Mouse (Mus musculus): ENCODE results near the gene Gm12355.

The Gm12355 gene

GRCm38 (mm10) chr11:98603953-98604352, 21.5 kb downstream of the Gm12355 start:
- no peak for DNase-seq (ENCODE audit: low read depth in 2 of 2, low spot score in 2 of 2)

DNA sequence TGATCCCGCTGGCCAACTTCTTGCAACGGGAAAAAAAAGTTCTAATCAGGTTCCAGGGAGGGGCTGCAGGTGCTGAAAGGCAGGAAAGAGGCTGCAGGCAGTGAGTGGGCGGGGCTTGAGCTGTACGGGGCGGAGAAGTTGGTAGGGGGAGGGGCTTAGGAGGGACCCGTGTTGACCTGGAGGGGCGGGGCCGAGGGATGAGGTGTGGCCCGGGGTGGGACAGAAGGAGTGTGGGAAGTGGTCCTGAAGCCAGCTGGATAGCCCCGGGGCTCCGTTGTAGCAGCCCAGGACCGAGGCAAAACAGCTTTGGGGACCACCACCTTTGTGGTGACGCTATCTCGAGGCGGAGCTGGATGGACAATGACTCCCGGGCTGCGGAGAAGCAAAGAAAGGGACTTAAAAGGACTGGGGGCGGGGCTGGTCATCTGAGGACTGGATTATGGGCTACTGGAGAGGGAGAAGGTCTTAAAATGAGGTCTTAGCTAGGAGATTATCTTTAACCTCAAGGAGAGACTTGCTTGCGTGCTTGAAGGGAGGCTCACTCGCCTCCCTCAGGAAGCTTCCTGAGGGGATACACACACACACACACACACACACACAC, 23.3 kb downstream of the Gm12355 start:
- DNase-seq (ENCODE audit: low read depth in 2 of 2, low spot score in 2 of 2) = no peak

DNA sequence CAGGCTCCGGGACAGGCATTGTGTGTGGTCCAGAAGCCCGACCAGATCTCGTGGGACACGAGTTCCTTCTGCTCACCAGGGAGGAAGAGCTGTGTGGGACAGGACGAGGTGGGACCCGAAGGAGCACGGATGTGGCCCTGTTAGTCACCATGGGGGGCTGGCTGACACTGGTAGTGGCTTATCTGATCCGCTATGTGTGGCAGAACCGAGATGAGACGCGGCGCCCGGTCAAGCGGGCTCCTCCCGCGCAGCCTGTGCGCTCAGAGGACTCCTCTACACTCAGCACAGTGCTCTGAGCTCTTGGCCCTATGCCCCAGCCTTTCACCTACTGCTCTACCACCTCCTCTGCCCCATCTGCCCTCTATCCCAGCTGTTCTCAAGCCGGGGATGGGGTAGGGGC, 26.2 kb downstream of the Gm12355 start:
- no peak for DNase-seq (ENCODE audit: low read depth in 2 of 2, low spot score in 2 of 2)

- no peak for DNase-seq (ENCODE audit: low read depth in 2 of 2, low spot score in 2 of 2)
Observed at GRCm38 (mm10) chr11:98598851-98599290, 26.6 kb downstream of the Gm12355 start.

DNA sequence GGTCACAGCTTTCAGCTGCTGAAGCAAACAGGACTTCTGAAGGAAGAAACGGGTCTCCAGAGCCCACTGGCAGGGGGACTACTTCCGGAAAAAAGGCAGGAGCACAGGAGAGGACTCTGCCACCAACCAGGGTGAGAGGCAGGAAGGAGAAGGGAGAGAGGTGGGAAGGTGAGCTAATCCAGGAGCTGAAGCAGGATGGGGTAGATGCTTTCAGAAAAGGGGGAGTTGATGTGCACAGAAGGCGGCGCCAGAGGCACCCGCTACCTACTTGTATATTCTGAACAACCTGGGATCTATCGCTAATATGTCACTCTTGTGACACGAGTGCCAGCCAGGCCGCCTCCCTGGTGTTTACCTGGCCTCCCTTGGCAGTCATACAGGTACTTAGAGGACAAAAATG, 27.5 kb downstream of the Gm12355 start, which contains the start of gene Lrrc3c:
Gene Lrrc3c (plus strand): TSS at position 301 of the 400 bp plus-strand sequence.
- DNase-seq (ENCODE audit: low read depth in 2 of 2, low spot score in 2 of 2) = no peak

- DNase-seq (ENCODE audit: low read depth in 2 of 2, low spot score in 2 of 2) = peak; percentile 72 to 79
Observed at GRCm38 (mm10) chr11:98597363-98597762, 28.1 kb downstream of the Gm12355 start.

DNA sequence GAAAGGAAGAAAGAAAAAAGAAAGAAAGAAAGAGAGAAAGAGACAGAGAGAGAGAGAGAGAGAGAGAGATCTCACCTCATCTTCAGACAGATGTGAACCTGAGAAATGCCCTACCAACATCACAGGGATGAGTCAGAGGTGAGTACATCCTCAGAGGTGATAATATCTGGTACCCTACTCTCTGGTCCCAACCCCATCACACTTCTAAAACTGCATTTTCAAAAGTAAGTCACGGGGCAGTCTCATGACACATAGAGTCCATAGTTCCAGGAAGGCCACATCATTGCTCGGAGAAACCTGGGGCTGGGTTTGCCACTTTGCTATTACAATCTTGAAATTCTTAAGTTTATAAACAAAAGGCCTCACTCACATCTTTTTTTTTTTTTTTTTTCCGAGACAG, 29.5 kb downstream of the Gm12355 start:
- no peak for DNase-seq (ENCODE audit: low read depth in 2 of 2, low spot score in 2 of 2)

DNA sequence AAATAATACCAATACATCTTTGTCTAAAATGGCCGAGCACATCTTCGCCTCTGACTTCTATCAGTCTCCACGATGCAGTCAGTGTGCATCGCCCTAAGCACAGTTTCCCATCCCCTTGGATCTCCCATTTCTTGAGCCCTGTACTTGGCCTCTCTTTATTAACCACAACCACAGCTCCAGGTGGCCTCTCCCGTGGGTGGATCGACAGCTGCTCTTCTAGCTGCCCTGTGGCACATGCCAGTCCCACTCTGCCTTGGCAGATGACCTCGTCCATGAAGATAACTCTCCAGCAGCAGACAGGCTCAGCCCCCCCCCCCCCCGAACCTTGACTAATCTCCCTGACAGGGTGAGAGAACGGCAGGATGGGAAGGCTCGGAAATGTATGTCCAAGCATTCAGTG, 30.0 kb downstream of the Gm12355 start:
- DNase-seq (ENCODE audit: low read depth in 2 of 2, low spot score in 2 of 2) = no peak

DNA sequence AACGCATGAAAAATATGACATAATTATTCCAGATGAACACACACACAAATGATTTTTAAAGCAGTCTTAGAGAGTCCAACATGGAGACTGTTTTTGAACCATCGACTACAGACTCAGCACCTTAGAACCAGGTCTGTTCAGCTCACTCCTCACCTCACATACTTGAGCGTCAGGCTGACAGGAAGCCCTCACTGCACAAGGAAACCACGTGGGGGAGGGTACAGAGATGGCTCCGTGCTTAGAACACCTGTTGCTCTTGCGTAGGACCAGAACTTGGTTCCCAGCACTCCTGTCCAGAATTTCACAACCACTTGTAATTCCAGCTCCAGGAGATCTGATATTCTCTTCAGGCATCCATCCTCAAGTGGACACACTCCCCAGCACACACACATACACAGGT, 30.4 kb downstream of the Gm12355 start:
- no peak for DNase-seq (ENCODE audit: low read depth in 2 of 2, low spot score in 2 of 2)

GRCm38 (mm10) chr11:98590548-98591445, 34.7 kb downstream of the Gm12355 start:
- DNase-seq (ENCODE audit: low read depth in 2 of 2, low spot score in 2 of 2) = no peak

DNA sequence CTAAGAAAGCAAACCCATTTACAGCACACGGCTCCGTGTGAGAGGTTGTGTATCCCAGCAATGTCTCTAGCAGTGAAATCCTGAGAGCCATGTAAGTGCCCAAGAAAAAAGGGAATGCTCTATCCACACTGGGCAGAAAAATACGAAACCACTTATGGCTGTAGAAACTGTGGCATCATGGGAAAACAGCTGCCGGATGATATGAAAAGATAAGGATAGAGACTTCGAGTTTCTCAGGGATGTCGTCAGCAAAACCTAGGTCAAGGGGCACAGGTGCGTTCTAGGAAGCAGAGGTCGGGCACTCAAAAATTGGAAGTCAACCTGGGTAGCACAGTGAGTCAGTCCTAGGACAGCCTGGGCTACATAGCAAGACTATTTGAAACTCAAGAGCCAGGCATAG, 36.2 kb downstream of the Gm12355 start:
- DNase-seq (ENCODE audit: low read depth in 2 of 2, low spot score in 2 of 2) = no peak

GRCm38 (mm10) chr11:98588833-98589281, 36.6 kb downstream of the Gm12355 start:
- no peak for DNase-seq (ENCODE audit: low read depth in 2 of 2, low spot score in 2 of 2)

DNA sequence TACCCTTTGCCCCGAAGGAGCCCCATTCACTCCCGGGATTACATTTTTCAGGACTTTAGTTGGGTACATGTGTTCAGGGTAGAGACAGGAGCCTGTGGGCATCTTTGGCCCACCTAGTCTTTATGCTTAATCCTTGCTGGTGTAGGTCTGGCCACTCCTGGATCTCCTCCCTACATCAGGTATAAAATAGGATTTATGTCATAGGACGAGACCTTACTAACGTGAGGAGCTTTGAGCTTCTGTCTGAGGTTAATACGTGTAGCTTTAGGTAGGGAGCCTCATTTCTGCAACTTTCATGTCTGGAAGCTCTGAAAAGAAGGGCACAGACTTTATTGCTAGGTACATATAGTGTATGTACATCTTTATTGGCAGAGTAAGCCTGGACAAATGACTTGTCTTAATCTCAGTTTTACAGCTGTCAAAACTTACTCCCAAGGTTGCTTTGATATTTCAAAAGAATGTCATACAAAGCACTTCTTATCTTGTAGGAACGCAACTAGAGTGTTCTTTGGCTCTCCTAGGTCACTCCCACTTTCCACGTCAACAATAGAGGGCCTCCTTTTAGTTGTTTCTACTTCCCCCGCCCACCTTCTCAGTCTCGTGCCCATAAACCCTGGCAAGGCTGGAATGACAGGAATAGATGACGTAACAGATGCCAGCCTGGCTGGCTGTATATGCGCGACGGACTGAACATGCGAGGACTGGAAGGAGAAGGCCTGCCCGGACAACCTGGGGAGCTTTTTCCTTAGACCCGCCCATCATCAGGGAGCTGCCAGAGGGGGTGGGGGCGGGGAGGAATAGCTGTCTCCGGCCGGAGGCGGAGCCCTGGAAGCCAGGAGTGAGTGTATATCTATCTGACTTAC, 37.5 kb downstream of the Gm12355 start:
- no peak for DNase-seq (ENCODE audit: low read depth in 2 of 2, low spot score in 2 of 2)

DNA sequence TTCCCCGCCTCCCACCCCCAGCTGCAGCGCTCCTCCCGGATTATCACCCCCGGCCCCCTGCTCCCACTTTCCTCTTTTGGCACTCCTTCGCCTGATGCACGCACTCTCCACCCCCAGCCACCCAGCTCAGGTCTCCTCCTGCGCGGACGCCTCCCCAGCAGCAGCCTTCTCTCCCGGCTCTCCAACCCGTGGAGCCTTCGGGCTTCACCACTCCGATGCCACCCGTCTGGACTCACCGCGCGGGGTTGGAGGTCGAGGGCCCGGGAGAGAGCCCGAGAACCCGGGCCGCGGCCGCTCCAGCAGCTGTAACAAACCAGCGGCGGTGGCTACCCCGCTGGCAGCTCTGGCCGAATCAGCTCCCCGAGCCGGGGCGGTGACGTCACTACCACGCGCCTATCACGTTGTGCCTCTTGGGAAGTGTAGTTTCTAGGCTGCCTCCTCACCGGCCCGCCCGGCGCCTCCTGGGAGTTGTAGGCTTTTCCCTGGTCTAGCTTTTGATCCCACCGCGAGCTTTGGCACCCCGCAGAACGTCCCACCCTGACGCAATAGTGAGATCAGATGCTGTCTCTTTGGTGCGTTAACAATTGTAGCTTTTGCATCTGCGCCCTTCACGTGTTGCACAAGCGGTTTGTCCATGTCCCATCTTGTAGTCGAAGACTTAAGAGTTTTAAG, 38.4 kb downstream of the Gm12355 start, which contains the start of gene Ormdl3:
Gene Ormdl3 (minus strand): TSS at position 477 of the 672 bp plus-strand sequence.
- DNase-seq (ENCODE audit: low read depth in 2 of 2, low spot score in 2 of 2) = peak; percentile 95 to 97

GRCm38 (mm10) chr11:98586087-98586891, 39.2 kb downstream of the Gm12355 start:
- no peak for DNase-seq (ENCODE audit: low read depth in 2 of 2, low spot score in 2 of 2)

GRCm38 (mm10) chr11:98584629-98585177, 40.8 kb downstream of the Gm12355 start:
- DNase-seq (ENCODE audit: low read depth in 2 of 2, low spot score in 2 of 2) = no peak

DNA sequence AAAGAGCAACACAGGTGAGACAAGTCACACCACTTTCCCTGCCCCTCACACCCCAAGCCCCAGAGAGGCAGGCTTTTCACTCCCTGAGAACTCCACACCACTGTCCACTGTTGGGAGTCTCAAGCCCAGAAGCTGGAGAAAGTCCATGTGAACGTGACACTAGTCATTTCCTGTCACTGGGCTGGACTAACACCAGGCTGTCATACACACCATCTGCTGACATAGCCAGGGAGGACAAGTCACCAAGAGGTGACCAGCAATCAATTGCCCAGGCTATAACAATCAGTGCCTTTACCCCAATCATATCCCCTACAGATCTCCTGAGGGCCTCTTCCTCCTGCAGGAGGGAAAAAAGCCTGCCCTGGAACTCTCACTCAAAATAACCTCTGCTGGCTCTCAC, 41.3 kb downstream of the Gm12355 start:
- DNase-seq (ENCODE audit: low read depth in 2 of 2, low spot score in 2 of 2) = no peak

- DNase-seq (ENCODE audit: low read depth in 2 of 2, low spot score in 2 of 2) = no peak
Observed at GRCm38 (mm10) chr11:98583571-98583970, 41.9 kb downstream of the Gm12355 start.

GRCm38 (mm10) chr11:98583265-98583552, 42.3 kb downstream of the Gm12355 start:
- no peak for DNase-seq (ENCODE audit: low read depth in 2 of 2, low spot score in 2 of 2)
